Mouse (Mus musculus) cerebellum, adult 18-20 months (tissue): ENCODE measurements around the gene Gad2.

ENCODE experiments used
- DNase-seq, 2 experiments: peaks; one replicate each; pipeline ENCODE4 v3.0.0; 2021

Gad2 gene

DNA sequence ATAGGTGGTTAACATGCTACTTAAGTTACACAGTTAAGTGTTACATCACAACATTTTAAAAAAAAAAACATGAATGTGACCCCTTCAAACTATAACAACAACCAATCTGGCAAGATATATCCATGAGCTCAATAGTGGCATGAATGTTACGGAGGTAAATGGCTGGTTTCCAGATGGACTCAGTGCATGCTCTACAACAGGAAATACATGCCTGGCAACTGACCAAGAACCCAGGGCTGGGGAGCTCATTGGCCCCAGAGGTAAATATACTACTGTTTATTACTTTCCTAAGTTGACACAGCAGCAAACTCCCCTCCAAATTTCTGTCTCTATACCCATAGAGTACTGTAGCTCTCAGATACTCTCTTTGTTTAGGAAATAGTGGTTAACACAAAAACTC is 26.4 kb downstream of the Gad2 start:
- DNase-seq = no peak

DNA sequence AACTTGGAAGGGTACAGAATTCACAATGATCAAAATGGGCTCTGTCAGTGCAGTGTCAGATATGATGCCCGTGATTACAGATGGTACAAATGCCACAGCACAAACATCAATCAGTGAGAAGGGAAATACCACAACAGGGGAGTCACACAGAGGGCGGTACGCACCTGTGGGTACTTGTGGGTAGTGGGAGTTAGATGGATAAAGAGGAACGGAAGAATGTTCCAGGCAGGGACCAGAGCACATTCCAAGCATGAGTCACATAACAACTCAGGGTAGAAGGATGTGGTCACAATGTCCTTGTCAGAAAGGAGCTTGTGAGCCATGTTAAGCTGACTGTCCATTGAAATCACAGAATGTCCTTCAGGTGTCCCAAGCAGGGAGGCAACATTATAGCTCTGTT is 29.8 kb downstream of the Gad2 start:
- no peak for DNase-seq

DNA sequence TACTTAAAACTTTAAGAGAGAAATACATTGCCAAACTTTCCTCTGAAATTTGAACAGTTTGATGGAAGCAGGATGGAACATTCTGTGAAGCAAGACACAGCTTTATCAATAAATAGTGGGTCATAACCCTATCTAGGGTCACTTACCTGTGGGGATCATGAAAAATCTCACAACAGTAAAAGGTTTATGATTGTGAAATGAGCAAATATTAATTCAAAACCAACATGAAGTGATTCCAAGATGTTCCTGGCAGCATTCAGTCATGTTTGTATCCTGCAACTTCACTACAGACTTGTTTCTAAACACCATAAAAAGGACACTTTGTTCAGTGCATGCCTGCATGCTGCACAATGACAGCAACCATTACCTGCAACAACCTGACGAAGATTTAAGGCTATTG is 41.7 kb downstream of the Gad2 start:
- no peak for DNase-seq

DNA sequence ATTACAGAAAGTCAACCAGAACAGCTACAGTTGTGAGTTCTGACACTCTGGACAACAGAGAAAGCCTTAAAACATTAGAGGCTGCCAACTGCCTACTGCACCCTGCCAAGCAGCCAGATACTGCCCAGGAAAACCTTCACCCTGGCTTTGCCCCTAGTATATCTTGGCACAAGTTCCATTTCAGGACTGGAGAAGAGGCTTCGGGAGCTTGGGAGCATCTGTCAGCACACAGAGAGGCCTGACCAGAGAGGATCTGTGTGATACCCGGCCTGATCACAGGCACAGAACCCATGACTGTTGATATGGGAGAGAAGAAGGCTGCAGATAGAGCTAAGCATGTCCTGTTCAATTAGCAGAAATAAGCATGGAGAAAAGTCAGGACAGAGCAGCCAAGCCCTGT is 48.4 kb downstream of the Gad2 start:
- DNase-seq = peak; percentile 55 to 69

DNA sequence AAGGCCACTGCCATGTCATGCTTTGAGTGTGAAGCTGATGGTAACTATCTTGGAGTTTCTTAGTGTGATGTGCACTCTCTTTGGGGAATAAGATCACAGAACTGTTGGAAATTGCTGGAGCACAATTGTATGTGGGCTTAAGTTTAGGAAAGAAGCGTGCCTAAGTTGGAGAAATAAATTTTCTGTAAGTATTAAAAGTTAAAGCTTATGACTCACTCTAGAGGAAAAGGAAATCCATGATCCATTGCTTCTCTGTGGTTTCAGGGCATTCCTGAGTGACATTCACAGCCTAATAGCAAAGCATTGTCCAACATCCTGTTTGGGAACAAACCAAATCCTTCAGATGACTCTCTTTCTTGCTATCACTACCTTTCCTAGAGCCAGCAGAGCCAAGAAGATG is 49.3 kb downstream of the Gad2 start:
- DNase-seq = no peak

DNA sequence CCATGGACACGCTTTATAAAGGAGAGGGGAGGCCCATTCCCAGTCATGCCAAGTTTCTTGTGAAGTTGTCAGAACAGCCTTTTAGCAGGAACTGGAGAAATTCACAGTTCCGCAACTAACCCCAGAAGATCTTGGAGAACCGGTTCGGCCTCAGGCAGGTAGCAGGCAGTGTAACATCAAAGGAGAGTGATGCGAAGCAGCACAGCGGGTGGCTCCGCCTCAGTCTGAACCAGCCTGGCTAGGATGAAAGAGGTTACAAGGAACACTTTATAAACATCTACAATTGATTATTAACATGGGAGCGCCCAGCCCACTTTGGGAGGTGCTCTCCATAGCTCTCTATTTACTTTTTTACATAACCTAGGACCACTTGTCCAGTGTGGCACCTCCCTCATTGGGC is 55.1 kb downstream of the Gad2 start:
- no peak for DNase-seq

DNA sequence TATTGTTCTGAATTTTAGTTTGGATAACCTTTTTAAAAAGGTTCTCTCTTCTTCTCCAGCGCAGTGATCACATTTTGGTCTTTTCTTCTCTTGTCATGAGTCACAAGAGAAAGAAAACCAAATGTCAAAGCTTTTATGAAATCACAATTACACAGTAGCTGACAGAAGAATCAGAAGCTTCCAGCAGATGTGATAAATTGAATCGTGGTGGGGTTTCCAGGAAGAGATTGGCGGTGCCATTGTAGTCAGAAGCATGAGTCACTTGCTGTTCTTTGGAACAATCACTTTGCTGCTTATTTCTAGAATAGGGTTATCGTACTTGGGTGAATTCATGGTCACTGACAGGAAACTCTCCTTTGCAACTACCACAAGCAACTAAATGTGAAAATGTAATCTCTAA is 57.9 kb downstream of the Gad2 start:
- no peak for DNase-seq

DNA sequence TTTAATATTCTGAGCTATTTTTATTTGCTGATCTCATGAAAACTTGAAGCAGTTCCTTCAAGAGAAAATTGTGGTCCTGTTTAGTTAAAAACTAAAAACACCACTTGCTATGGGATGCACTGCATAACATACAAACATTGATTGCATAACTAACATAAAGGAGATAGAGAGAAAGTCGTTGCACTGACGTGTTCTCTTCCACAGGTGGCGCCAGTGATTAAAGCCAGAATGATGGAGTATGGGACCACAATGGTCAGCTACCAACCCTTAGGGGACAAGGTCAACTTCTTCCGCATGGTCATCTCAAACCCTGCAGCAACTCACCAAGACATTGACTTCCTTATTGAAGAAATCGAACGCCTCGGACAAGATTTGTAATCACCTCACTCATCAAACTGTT is 68.0 kb downstream of the Gad2 start:
- DNase-seq = no peak

DNA sequence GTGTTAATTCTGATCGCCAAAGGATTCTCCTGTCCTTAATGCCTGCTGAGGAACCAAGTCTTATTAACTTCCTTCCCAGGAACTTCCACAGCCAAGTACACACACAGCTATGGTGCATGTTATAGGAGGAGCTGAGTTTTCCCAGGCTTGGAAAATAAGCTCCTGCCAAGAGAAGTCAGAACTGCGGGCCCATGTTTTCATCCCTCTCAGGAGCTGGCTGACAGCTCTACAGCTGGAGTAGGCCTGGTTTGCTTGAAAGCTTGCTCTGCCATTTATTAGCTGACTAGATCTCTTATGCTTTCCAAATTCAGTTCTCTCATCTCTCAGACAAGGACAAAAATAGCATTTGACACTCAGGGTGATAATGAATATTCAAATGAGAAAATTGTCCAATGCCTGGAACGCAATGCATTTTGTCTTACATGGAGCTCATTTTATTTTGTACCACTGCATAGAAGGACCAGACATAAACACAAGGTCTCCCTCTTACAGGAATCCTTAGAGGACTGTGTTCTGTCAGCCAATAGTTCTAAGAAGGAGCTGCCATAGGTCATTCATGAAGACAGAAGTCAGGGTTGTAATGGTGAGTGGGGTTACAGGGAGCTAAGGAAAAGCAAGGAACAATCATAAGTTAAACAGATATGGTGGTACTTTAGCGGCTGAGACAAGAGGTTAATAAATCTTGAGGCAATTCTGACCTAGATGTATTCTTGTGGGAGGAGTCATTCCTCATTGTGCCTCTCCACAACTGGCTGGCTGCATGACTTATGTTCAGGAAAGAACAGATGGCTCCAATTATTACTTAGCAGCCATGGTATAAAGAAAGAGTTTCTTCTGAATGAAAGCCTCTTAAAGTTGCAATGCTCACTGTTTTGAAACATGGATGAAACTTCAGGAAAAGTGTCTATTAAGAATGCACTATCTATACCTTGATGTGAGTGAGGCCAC is 83.0 kb downstream of the Gad2 start:
- DNase-seq = no peak

DNA sequence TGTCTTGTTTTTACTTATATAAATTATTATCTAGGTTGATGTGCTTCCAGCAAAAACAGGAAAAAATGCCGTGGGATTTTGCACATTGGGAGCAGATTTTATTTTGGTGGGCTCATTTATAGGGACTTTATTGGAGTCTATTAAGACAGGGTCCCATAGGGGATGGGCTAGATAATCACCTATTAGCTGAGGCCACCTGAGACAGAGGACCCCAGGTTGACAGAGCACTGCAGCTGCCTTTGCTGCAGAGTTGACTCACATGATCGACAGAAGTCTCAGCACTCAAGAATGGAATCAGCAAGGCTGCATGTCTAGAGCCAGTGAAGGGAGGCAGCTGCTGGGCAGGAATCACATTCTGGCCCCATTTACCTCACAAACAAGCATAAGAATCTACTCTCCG is 84.2 kb downstream of the Gad2 start:
- DNase-seq = no peak

DNA sequence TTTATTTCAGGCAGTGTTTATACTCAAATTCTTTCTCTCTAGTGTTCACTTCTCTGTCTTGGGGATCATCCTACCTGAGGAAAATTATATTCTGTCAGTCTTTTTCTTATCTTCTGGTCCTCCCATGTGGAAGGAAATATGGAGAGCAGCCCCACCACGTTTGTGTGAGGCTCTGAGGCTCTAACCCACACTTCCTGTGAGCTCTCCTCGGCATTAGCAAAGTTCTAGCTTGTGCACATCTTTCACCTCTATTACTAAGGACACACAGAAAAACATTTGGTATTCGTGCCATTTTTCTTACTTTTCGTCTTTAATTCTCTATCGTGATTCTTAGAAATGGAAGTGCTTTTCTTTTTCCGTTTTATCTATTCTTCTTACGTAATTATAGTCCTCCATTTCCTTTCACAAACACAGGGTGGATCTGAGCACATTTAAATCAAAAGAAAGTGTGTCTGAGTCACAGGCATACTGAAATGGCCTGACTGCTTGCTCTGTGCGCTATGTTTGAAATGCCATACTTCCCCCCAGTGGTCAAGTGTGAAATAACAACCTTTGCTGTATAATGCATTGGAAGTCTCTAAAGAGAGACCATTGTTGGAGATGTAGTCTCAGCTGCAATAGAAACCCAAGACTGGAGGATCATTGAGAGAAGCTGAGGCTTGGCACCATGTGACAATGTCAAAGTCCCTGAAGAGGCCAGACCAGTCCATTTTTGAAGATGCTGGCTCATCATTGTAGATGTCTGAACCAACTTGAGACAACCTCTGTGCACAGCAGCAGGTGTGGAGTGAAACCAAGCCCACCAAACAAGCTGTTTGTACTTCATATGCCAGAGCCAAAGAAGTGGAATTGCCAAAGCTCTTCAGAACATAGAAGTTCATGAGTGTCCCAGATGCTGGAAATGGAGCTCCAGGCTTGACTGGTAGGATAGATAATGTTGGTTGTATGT is 99.8 kb downstream of the Gad2 start:
- peak; percentile 58 to 64 for DNase-seq

DNA sequence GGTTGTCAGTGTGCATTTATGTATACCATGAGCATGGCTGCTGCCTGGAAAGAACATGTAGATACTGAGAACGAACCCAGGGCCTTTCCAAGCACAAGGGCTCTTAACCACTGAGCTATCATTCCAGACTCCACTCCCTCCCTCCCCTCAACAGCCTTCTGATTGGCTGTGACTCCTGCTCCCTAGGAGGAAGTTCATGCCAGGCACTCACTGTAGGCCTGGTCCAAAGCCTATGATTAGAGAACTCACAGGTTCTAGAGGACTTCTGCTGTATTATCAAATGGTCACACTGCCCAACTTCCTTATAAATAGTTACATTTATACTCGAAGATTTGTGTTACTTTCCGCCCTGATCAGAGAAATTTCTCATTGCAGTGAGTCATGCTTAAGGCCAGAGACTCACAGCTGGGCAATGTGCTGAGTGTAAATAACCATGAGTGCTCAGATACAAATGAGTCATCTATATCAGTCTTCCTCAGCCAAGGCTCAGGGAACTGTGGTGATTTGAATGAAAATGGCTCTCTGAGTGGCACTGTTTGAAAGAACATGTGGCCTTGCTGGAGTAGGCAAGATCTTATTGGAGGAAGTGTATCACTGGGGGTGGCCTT is 102.0 kb downstream of the Gad2 start:
- DNase-seq = no peak

DNA sequence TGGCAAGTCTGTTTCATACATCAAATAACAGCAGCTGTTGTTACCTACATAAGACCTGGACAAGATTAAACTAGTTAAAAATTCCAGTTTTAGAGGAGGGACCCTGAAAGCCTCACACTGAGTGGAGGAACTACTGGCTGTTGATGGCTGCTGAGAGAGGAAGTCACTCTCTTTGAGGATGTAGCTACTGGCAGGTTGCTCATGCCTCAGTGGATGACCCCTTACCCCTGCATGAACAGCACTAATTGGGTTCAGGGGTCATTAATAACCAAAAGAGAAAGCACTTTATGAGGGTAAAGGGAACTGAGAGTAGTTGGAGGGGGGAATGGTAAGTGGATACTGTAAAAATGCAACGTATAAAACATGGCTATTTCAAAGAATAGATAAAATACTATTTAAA is 105.1 kb downstream of the Gad2 start:
- no peak for DNase-seq

DNA sequence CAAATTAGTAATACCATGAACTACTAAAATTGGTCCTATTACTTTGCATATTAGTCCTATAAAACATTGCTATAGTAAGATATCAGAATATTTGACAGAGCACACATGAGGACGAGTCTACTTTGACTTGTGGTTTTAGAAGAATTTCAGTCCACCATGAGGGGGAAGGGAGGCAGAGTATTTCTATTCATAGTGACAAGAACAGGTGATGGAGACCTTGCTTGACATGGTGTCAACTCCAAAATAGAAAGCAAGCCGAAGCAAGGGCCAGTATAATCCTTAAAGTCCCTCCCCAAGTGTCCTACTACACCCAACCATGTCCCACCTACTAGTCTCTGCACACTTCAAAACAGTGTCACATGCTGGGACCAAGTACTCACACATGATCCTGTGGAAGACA is 114.1 kb downstream of the Gad2 start:
- no peak for DNase-seq

DNA sequence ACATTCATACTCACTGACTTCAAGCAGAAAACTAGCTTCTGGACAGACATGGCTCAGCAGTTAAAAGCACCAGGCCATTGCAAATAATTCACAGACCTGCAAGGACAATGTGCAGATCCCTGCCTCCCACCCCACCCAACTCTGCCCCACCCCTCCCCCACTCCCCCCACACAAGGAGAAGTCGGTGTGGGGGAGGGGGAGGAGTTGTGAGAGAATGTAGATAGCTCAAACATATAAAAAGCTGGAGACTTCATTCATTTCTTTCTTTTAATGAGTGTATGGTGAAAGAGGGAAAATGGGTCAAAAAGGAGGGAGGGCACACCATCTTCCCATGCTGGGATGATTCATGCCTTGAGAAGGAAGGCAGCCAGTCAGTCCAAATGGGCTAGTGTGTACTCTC is 117.4 kb downstream of the Gad2 start:
- DNase-seq = no peak

DNA sequence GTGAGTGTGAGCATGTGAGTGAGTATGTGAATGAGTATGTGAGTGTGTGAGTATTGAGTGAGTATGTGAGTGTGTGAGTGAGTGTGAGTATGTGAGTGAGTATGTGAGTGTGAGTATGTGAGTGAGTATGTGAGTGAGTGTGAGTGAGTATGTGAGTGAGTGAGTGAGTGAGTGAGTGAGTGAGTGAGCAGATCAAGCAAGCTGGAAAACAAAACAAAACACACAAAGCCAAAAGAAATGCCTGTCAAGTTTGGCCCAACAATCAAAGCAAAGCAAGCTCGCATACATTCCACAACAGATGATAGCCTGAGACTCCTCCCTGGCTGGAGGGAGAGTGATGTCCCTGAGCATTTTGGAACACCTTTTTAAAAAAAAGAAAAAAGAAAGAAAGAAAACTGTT is 118.4 kb downstream of the Gad2 start:
- no peak for DNase-seq

DNA sequence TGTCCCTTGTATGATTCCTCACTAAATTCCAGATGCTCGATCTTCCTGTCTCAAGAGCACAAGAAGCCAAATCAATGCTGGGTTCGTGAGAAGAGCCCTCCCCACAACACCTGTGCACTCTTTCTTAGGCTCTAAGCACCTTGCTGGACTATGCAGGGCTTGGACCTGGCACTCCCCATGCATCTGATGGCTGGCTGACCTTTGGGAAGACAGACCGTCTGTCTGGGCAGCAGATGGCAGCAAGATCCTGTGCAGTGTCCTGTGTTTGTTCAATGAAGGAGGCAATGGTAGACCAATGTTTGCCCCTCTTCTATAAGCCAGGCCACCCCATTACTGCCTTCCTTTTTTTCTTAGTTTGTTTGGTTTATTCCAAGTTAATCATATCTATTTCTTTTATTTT is 119.2 kb downstream of the Gad2 start:
- peak; percentile 17 to 18 for DNase-seq
